Mouse (Mus musculus): Measurements from ENCODE around the gene Ackr4.

The Ackr4 gene

GRCm38 (mm10) chr9:104106930-104107329, 19.8 kb downstream of the Ackr4 start:
- no peak for DNase-seq (ENCODE audit: low read depth, low spot score)

GRCm38 (mm10) chr9:104104986-104105385, 21.7 kb downstream of the Ackr4 start:
- no peak for DNase-seq (ENCODE audit: low read depth, low spot score)

- DNase-seq (ENCODE audit: low read depth, low spot score): no peak
Measured at GRCm38 (mm10) chr9:104102901-104103300, 23.8 kb downstream of the Ackr4 start.

- no peak for DNase-seq (ENCODE audit: low read depth, low spot score)
Measured at GRCm38 (mm10) chr9:104102301-104102700, 24.4 kb downstream of the Ackr4 start.

GRCm38 (mm10) chr9:104101458-104101857, 25.3 kb downstream of the Ackr4 start:
- no peak for DNase-seq (ENCODE audit: low read depth, low spot score)

- no peak for DNase-seq (ENCODE audit: low read depth, low spot score)
Measured at GRCm38 (mm10) chr9:104100822-104101221, 25.9 kb downstream of the Ackr4 start.

GRCm38 (mm10) chr9:104099060-104099459, 27.7 kb downstream of the Ackr4 start:
- DNase-seq (ENCODE audit: low read depth, low spot score): no peak

- DNase-seq (ENCODE audit: low read depth, low spot score): no peak
Measured at GRCm38 (mm10) chr9:104098256-104098655, 28.5 kb downstream of the Ackr4 start.

- no peak for DNase-seq (ENCODE audit: low read depth, low spot score)
Measured at GRCm38 (mm10) chr9:104092945-104093344, 33.8 kb downstream of the Ackr4 start.

GRCm38 (mm10) chr9:104088555-104088954, 38.2 kb downstream of the Ackr4 start:
- no peak for DNase-seq (ENCODE audit: low read depth, low spot score)

GRCm38 (mm10) chr9:104085730-104086429, 40.9 kb downstream of the Ackr4 start:
- DNase-seq (ENCODE audit: low read depth, low spot score): no peak

- no peak for DNase-seq (ENCODE audit: low read depth, low spot score)
Measured at GRCm38 (mm10) chr9:104080038-104080437, 46.7 kb downstream of the Ackr4 start.

- DNase-seq (ENCODE audit: low read depth, low spot score): peak; percentile 38
Measured at GRCm38 (mm10) chr9:104079379-104079778, 47.4 kb downstream of the Ackr4 start.

- DNase-seq (ENCODE audit: low read depth, low spot score): no peak
Measured at GRCm38 (mm10) chr9:104078780-104079179, 48.0 kb downstream of the Ackr4 start.

- DNase-seq (ENCODE audit: low read depth, low spot score): peak; percentile 31
Measured at GRCm38 (mm10) chr9:104075808-104076207, 50.9 kb downstream of the Ackr4 start.

GRCm38 (mm10) chr9:104070863-104071604, 55.7 kb downstream of the Ackr4 start:
- DNase-seq (ENCODE audit: low read depth, low spot score): no peak

GRCm38 (mm10) chr9:104070241-104070640, 56.5 kb downstream of the Ackr4 start:
- DNase-seq (ENCODE audit: low read depth, low spot score): no peak

- DNase-seq (ENCODE audit: low read depth, low spot score): no peak
Measured at GRCm38 (mm10) chr9:104064571-104064970, 62.2 kb downstream of the Ackr4 start.

- peak; percentile 92 for DNase-seq (ENCODE audit: low read depth, low spot score)
Measured at GRCm38 (mm10) chr9:104063244-104063961, 63.3 kb downstream of the Ackr4 start, which contains the start of gene Acad11. Gene Acad11 (plus strand): TSS chr9:104063377.

- DNase-seq (ENCODE audit: low read depth, low spot score): peak; percentile 88
Measured at GRCm38 (mm10) chr9:104062430-104063243, 64.1 kb downstream of the Ackr4 start, which contains the start of gene Uba5. Gene Uba5 (minus strand): TSS chr9:104063134.

- no peak for DNase-seq (ENCODE audit: low read depth, low spot score)
Measured at GRCm38 (mm10) chr9:104051028-104051427, 75.7 kb downstream of the Ackr4 start.

All from CD4-positive helper T cell, adult 2 months (primary cell).